Mouse (Mus musculus): ENCODE measurements around the gene Sult1a1.

DNA sequence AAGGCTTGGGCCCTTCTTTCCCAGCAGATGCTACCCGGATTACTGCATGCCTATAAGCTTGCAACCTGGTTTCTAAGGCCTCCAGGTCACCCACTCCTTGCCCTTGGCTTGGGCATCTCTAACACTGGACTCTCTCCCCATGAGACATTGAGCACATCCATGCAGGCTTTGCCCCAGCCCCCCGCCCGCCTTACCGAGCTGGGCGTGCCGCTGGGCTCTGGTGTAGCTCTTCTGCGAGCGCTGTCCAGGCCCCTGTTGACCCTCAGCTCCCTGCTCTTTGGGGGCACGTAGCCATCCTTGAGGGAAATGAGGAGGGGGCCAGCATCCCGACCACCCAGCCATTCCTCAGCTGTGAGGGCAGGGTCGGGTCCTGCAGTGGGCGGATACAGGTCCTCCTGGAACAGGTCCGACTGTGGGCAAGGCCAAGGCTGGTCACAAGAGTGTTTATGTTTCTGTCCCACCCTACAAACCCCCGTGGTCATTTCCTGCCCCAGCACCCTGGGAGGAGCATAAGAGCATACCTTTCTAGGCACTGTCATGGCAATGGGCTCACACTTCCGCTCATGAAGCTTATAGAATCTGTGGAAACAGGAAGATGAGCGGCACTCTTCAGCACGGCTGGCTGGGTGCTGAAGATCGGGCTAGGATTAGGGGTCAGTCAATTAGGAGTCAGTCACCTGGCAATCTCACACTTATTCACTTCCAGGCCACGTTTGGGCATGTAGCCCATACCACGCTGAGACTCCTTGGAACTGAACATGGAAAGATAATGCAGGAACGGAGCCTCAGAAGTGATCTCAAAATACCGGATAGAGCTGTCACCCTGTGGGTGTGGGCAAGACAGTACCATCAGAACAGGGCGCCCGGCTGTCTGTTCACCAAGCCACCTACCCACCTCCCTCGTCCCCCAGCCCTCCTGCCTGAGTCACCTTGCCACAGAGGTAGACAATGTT lies 24.1 kb upstream of the Sult1a1 start:
- no peak for TF ChIP-seq EP300 (IDR thresholded peaks at IDR 0.05)
- no peak for TF ChIP-seq CTCF (IDR thresholded peaks at IDR 0.05)

All from lung, postnatal 0 days (tissue).